Mouse (Mus musculus) kidney, adult 2 months (tissue): ENCODE measurements around the gene Hist1h2ac. TPM values are rescaled to one million over a fixed set of nuclear protein-coding genes. Genes with fewer than 3 reads are reported as not detected.

ENCODE experiments used
- DNase-seq: peaks from one replicate; pipeline ENCODE4 v3.0.0; 2021
- H3K27ac ChIP-seq: fragments of 200-500 bp; 2 replicates; pipeline ENCODE4 v1.5.1; 2012; ENCODE audit warnings: low read depth, low read length, control low read depth, inconsistent platforms; ENCODE audit not compliant: insufficient read depth
- H3K27me3 ChIP-seq: fragments of 200-500 bp; replicated peaks from 2 replicates; pipeline ENCODE4 v1.6.1; 2012; ENCODE audit warnings: mild to moderate bottlenecking, moderate library complexity, low read length, inconsistent platforms; ENCODE audit not compliant: control insufficient read depth, insufficient read depth
- H3K36me3 ChIP-seq: fragments of 200-500 bp; 2 replicates; pipeline ENCODE4 v1.6.1; 2012; ENCODE audit warnings: mild to moderate bottlenecking, moderate library complexity, low read length, inconsistent platforms; ENCODE audit not compliant: control insufficient read depth, insufficient read depth
- H3K4me1 ChIP-seq: fragments of 200-500 bp; 2 replicates; pipeline ENCODE4 v1.6.1; 2011; ENCODE audit warnings: low read length; ENCODE audit not compliant: control insufficient read depth, insufficient read depth
- H3K4me3 ChIP-seq: fragments of 200-500 bp; 2 replicates; pipeline ENCODE4 v1.5.1; 2011; ENCODE audit warnings: mild to moderate bottlenecking, low read depth, low read length, control low read depth; ENCODE audit not compliant: insufficient read depth
- CTCF ChIP-seq: fragments of 200-500 bp; conservative IDR thresholded peaks from 2 replicates; pipeline ENCODE4 v1.5.1; 2011; ENCODE audit warnings: low read depth, mild to moderate bottlenecking, control low read depth, low read length, moderate library complexity, mixed read lengths; ENCODE audit not compliant: insufficient read depth, insufficient read length
- POLR2A ChIP-seq: fragments of 200-500 bp; IDR thresholded peaks from one replicate; pipeline ENCODE4 v1.6.1; 2011; ENCODE audit warnings: low read depth, low read length, control low read depth
- WGBS: fragments of 180-500 bp; shearing (Covaris S2); methylation state at CpG from one replicate; pipeline ENCODE4 v1.1.7; 2018; 5-methylcytosine and 5-hydroxymethylcytosine counted together
- polyA plus RNA-seq: library from polyadenylated mRNA; depleted of rRNA; stranded (reverse); fragments of >200 nt; gene quantifications from 2 replicates; pipeline ENCODE4 v1.2.3, GENCODE M21; 2012

Hist1h2ac gene
- polyA plus RNA-seq, 1 experiment, result 0.44 TPM

DNA sequence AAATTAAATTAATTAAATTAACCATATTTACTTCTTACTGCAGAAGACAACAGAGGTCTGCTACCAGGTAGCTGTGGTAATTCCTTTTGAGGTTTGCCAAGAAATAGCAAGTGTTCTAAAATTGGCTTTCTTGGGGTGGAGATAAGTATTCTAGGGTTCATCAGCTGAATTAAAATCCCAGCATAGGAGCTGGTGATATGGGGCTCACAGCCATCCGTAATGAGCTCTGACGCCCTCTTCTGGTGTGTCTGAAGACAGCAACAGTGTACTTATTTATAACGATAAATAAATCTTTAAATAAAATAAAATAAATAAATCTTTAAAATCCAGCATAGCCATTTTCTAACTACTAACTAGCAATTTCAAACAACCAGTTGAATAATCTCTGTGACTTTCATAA lies 16.0 kb upstream of the Hist1h2ac start:
- no peak for DNase-seq
- H3K27ac ChIP-seq, result no peak overlapping the region
- no peaks in the 10 kb centered on the region; the same call in 1 of the 2 replicates for H3K36me3 ChIP-seq
- TF ChIP-seq CTCF, result no peak
- no peak for TF ChIP-seq POLR2A
- 64% methylated on average over 3 of the region's 3 CpGs for WGBS
- no peaks in the 10 kb centered on the region for H3K27me3 ChIP-seq
- H3K4me1 ChIP-seq, result no peaks in the 10 kb centered on the region; the same call in 1 of the 2 replicates
- no peak overlapping the region for H3K4me3 ChIP-seq

DNA sequence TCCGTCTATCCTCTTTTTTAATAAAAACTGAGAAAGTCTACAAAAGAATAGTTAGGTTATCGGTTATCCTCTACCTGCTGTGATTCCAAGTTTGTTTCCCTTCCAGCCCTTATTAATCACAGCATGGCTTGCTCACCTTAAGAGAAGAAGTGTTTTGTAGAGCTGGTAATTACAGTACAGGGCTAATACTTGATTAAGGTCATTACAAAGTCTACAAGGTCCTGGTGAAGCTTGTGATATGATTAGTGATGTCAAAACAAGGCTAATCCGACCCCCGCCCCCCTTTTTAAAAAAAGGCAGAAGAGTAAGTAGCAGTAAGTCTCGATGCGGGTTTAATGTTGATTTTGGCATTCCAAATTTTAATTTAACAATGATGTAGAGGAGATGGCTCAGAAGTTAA lies 15.2 kb upstream of the Hist1h2ac start:
- no peak for DNase-seq
- H3K27ac ChIP-seq, result no peak overlapping the region
- no peaks in the 10 kb centered on the region for H3K36me3 ChIP-seq
- TF ChIP-seq POLR2A (no peak), CTCF (no peak)
- H3K4me1 ChIP-seq, result peaks cover 5% of the 10 kb centered on the region; the same call in 1 of the 2 replicates
- H3K4me3 ChIP-seq, result no peak overlapping the region
- no peaks in the 10 kb centered on the region for H3K27me3 ChIP-seq
- 69% methylated on average over 6 of the region's 6 CpGs for WGBS

DNA sequence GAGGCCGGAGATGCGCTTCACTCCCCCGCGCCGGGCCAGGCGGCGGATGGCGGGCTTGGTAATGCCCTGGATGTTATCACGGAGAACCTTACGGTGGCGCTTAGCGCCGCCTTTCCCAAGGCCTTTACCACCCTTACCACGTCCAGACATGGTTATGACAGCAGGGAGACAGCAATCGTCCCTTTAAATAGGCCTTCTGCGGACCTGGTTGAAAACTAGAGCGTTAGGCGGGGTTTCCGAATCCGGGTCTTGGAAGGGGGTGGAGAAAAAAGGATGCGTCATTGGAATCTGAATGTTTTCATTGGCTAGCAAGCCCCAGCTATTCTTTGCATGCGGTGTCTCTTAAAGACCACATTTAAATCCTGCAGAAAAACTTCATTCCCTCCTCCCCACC lies 14.5 kb upstream of the Hist1h2ac start, which contains the start of gene Hist1h4c:
Hist1h4c (minus strand) TSS at position 155 of the 394 bp plus-strand sequence.
- WGBS, result under 1% methylated on average over 22 of the region's 22 CpGs
- H3K27me3 ChIP-seq, result no peaks in the 10 kb centered on the region
- TF ChIP-seq CTCF, result 0 out of 2 replicates have a peak, but pooled peaks have one; percentile 19
- TF ChIP-seq POLR2A, result peak; percentile 99

DNA sequence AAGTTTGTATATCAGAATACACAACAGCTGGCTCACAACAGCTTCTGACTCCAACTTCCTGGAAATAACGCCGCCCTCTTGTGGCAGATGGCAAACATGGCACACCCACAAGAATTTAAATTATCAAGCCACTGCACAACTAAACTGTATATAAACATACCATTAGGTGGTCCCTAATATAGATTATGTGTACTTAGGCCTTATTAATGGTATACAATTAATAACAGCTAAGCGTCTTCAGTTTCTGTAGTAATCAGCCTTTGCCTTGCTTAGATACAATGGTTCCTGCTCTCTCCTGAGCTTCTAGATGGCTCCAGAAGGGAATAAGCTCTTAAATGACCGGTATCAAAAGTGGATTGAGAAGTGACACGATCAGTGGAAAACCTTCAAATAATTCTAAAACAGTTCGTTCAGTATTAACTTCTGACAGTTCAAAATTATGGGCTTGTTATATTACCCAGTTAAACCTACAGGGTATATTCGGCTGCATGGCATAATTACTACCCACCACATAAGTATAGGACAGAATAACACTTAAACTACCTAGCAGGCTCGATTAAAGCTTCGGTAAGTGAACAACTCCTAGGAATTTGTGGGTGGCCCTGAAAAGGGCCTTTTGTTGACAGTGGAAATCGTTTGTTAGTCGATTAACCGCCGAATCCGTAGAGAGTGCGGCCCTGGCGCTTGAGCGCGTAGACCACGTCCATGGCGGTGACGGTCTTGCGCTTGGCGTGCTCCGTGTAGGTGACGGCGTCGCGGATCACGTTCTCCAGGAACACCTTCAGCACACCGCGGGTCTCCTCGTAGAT lies 13.9 kb upstream of the Hist1h2ac start:
- Histone ChIP-seq H3K4me1 (peaks cover 13% of the 10 kb centered on the region; the same call in 1 of the 2 replicates), H3K27ac (peak overlapping the region; percentile 15; the same call in 1 of the 2 replicates), H3K27me3 (no peaks in the 10 kb centered on the region), H3K4me3 (peak overlapping the region; percentile 51), H3K36me3 (no peaks in the 10 kb centered on the region)
- WGBS, result under 1% methylated on average over 30 of the region's 32 CpGs
- DNase-seq, result peak; percentile 67
- TF ChIP-seq CTCF (peak; percentile 73), POLR2A (no peak)

More for the DNA sequence above, 14.5 kb upstream of the Hist1h2ac start, which contains the start of gene Hist1h4c:
- no peaks in the 10 kb centered on the region for H3K36me3 ChIP-seq
- peaks cover 9% of the 10 kb centered on the region; the same call in 1 of the 2 replicates for H3K4me1 ChIP-seq
- peak within 1 kb of the TSS; percentile 51 for H3K4me3 ChIP-seq
- DNase-seq, result peak; percentile 99
- peak within 1 kb of the TSS; percentile 15; the same call in 1 of the 2 replicates for H3K27ac ChIP-seq

DNA sequence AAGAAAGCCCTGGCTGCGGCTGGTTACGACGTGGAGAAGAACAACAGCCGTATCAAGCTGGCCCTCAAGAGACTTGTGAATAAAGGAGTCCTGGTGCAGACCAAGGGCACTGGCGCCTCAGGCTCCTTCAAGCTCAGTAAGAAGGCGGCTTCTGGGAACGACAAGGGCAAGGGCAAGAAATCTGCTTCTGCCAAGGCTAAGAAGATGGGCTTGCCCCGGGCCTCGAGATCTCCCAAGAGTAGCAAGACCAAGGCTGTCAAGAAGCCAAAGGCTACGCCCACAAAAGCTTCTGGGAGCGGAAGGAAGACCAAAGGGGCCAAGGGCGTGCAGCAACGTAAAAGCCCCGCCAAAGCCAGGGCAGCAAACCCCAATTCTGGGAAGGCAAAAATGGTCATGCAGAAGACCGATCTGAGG lies 12.3 kb upstream of the Hist1h2ac start:
- Histone ChIP-seq H3K4me3 (no peak overlapping the region), H3K4me1 (peaks cover 13% of the 10 kb centered on the region; the same call in 1 of the 2 replicates), H3K27me3 (no peaks in the 10 kb centered on the region), H3K36me3 (no peaks in the 10 kb centered on the region; the same call in 1 of the 2 replicates), H3K27ac (no peak overlapping the region)
- peak; percentile 28 for DNase-seq
- WGBS, result 71% methylated on average over 15 of the region's 15 CpGs
- TF ChIP-seq CTCF (no peak), POLR2A (no peak)

DNA sequence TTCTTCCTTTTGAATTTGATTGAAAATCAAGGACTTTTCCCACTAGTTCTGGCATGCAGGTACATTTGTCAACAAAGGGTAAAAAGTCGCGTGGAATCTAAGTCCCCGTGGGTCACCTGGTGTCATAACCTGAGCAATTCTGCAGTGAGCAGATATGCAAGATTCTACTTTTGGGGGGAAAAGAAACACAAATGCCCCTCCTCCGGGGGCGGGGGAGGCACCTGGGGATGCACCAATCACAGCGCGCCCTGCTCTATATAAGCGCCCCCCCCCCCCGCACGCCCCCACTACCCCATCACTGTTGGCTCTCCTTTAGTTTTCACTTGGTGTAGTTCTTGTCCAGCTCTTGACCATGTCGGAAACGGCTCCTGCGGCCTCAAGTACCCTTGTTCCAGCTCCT lies 11.8 kb upstream of the Hist1h2ac start, which contains the start of gene Hist1h1t:
Hist1h1t (plus strand) TSS at position 301 of the 400 bp plus-strand sequence.
- DNase-seq, result no peak
- no peak for TF ChIP-seq POLR2A
- TF ChIP-seq CTCF, result no peak
- H3K27me3 ChIP-seq, result no peaks in the 10 kb centered on the region
- H3K4me1 ChIP-seq, result peaks cover 13% of the 10 kb centered on the region; the same call in 1 of the 2 replicates
- no peak within 1 kb of the TSS for H3K27ac ChIP-seq
- no peak within 1 kb of the TSS for H3K4me3 ChIP-seq
- H3K36me3 ChIP-seq, result no peaks in the 10 kb centered on the region; the same call in 1 of the 2 replicates
- 60% methylated on average over 13 of the region's 13 CpGs for WGBS

DNA sequence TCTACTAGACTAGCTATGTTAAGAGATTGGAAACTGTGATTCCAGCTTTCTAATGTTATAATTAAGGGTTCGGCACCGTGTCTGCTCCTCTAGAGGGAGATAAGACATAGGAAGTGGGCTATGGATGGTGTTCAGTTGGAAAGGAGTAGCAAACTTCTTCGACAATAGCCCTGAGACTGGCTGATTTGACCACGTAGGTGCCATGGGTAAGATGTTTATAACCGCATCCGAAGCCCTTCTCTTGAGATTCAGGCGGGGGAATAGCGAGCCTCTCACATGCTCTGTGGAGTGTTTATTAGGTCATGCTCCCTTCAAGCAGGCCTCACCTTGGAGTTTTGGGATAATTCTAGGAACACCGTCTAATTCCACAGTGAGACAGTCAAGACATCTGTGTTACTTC lies 11.2 kb upstream of the Hist1h2ac start:
- TF ChIP-seq POLR2A (no peak), CTCF (no peak)
- no peak for DNase-seq
- WGBS, result 94% methylated on average over 9 of the region's 9 CpGs
- Histone ChIP-seq H3K27me3 (no peaks in the 10 kb centered on the region), H3K4me3 (no peak overlapping the region), H3K4me1 (peaks cover 13% of the 10 kb centered on the region; the same call in 1 of the 2 replicates), H3K36me3 (no peaks in the 10 kb centered on the region; the same call in 1 of the 2 replicates), H3K27ac (no peak overlapping the region)
